In genomic region chr5:134531585-134531984, GRCm38 (mm10) we compare ENCODE assay signal across 12 mouse cellular contexts. TPM values are rescaled to one million over a fixed set of nuclear protein-coding genes. Genes with fewer than 3 reads are reported as not detected.
DNase-seq lines count a peak whose midpoint lies in the region; ATAC-seq lines count a peak whose summit lies in the region.
"Had no signal": no experiment of that assay in that cellular context is flagged by ENCODE, and none has a peak within 500 bp of the region (broad histone marks: within the 10 kb centered on the region; RNA-seq: fewer than 3 reads in every experiment).

No protein-coding gene starts in this region.

- ATAC-seq in cerebellum, adult (ENCODE audit: insufficient number of reproducible peaks, low FRiP score, low TSS enrichment), result no peak

- H3K4me3 ChIP-seq in brown adipose tissue, adult 24 weeks (ENCODE audit: insufficient read depth, low read depth, low read length), result no peak overlapping the region
- H3K4me3 ChIP-seq: embryonic facial prominence, embryonic 13.5 days; neural tube, embryonic 12.5 days had no signal

- peak; percentile 51 for DNase-seq in cerebellum, adult 9-10 months
- DNase-seq in lung, postnatal 36 days, result peak; percentile 50
- DNase-seq in lung, postnatal 14 days, result no peak
- DNase-seq in left cerebral cortex, postnatal 25 days (ENCODE audit: low spot score in 2 of 2), result peak; percentile 54 to 64
- no peak for DNase-seq in gastrocnemius, postnatal 14 days
- no peak for DNase-seq in thymus, adult 18-20 months

- H3K27ac ChIP-seq in brown adipose tissue, adult 24 weeks (replicated peaks; ENCODE audit: low read depth, low read length), result peak overlapping the region; percentile 45
- H3K27ac ChIP-seq: embryonic facial prominence, embryonic 13.5 days; kidney, postnatal 0 days; neural tube, embryonic 12.5 days had no signal

- intact Hi-C loops in left cerebral cortex, postnatal 25 days (cut with DNase I), result no loop called here
- intact Hi-C loops in gastrocnemius, postnatal 14 days (cut with DNase I; ENCODE audit: low total_unique reads), result no loop called here

- H3K4me1 ChIP-seq in brown adipose tissue, adult 24 weeks (ENCODE audit: control insufficient read depth, insufficient read depth, insufficient read length, low read length), result peaks cover 4% of the 10 kb centered on the region

RNA-seq across cellular contexts. Expression of gene Clip2, which starts 20.6 kb away (rescaled TPM):
- 4.0 and 6.9 TPM in 2 replicates for polyA plus RNA-seq in brown adipose tissue, adult 24 weeks (2012; ENCODE audit: insufficient read depth, insufficient read length, missing spikeins)
- 100 to 1,000 TPM; 106 to 120 TPM for total RNA-seq in left cerebral cortex, postnatal 25 days (2021)
- total RNA-seq in gastrocnemius, postnatal 14 days (2021), result 1 to 10 TPM; 6.4 to 8.4 TPM

RNA-seq across cellular contexts. Expression of gene Syna, which starts 28.4 kb away (rescaled TPM):
- not detected in 2 replicates for polyA plus RNA-seq in brown adipose tissue, adult 24 weeks (2012; ENCODE audit: insufficient read depth, insufficient read length, missing spikeins)
- total RNA-seq in left cerebral cortex, postnatal 25 days (2021), result under 1 TPM; 0.16 to 0.23 TPM
- total RNA-seq in gastrocnemius, postnatal 14 days (2021), result under 1 TPM in 1 of 2 experiments, not detected in 1; 0.29 TPM
- total RNA-seq: heart, postnatal 14 days had no signal

RNA-seq across cellular contexts. Expression of gene Rfc2, which starts 49.6 kb away (rescaled TPM):
- polyA plus RNA-seq in brown adipose tissue, adult 24 weeks (2012; ENCODE audit: insufficient read depth, insufficient read length, missing spikeins), result 29.7 and 32.3 TPM in 2 replicates
- total RNA-seq in left cerebral cortex, postnatal 25 days (2021), result 10 to 100 TPM; 56.1 to 61.2 TPM
- total RNA-seq in gastrocnemius, postnatal 14 days (2021), result 10 to 100 TPM; 12.4 to 14.1 TPM

Comparison
In these comparisons a context has a peak if more than half of its experiments do, and no peak if none do; other contexts are left out.
1. DNase-seq: peak in cerebellum, adult 9-10 months (single experiment), lung, postnatal 36 days (single experiment) and left cerebral cortex, postnatal 25 days (2 of 2); none in lung, postnatal 14 days (single experiment), gastrocnemius, postnatal 14 days (single experiment) and thymus, adult 18-20 months (0 of 2).
2. RNA of gene Clip2, which starts 20.6 kb away (total RNA-seq): 106 to 120 TPM in left cerebral cortex, postnatal 25 days; 6.4 to 8.4 TPM in gastrocnemius, postnatal 14 days; every median in the first group is over 10 times any median in the second.